Mouse (Mus musculus) adrenal gland, postnatal 25 days (tissue): ENCODE results near the gene Zc3h18. TPM values are rescaled to one million over a fixed set of nuclear protein-coding genes. Genes with fewer than 3 reads are reported as not detected.

Experiments used
- DNase-seq: peaks from one replicate; pipeline ENCODE4 v3.0.0; 2021; ENCODE audit warnings: mixed read lengths
- long read RNA-seq: library from polyadenylated mRNA; stranded (forward); transcript quantifications from one replicate; pipeline ENCODE4 v2.0.0, GENCODE M21; 2021
- total RNA-seq: library from RNA; stranded (reverse); gene quantifications from 2 replicates; pipeline ENCODE4 v1.2.3, GENCODE M21; 2021

Gene Zc3h18
- total RNA-seq = 49.8 and 52.2 TPM in 2 replicates
- long read RNA-seq, full-length matches to known transcripts = 38 of 62 reads
- long read RNA-seq, partial matches to known transcripts = 17 of 62 reads
- long read RNA-seq, other reads (novel, unspliced or antisense) = 7 of 62 reads

DNA sequence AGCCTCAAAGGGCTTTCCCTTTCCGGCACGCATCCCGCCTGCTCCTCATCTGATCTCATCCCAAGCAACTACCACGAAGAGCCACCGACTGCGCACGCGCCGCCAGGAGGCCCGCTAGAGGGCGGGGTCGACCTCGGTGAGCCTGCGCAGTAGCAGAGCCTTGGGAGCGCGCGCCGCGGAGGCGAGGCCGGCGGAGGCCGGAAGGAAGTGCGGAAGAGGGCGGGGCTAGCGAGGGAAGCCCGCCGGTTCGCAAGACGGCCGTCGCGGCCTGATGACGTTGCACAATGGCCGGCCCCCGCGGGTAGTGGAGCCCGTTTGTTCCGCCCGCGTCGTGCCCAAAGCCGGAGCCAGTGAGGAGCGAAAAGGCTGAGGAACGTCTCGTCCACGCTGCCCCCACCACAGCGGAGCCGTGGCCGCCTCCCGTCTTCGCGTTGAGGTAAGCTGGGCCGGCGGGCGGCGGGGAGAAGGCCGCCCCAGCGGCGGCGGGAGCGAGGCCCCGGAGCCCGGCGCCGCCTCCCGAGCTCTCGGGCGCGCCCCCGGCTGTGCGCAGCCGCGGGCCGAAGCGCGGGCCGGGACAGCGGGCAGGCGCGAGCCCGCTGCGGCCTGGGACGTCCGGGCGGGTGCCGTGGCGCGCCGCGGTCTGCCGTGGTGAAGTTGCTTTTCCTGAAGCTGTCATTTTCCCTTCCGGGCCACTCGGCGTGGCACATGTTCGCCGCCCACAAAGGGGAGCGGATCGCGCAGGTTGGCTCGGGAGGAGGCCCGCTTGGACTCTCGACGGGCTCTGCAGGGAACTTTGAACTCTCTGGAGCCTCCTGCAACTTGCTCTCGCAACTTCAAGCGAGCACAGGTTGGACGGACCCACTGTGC, at the start of gene Zc3h18:
TSS of gene Zc3h18 (plus strand) at position 245 of the 867 bp plus-strand sequence.
- DNase-seq = peak; percentile 99

DNA sequence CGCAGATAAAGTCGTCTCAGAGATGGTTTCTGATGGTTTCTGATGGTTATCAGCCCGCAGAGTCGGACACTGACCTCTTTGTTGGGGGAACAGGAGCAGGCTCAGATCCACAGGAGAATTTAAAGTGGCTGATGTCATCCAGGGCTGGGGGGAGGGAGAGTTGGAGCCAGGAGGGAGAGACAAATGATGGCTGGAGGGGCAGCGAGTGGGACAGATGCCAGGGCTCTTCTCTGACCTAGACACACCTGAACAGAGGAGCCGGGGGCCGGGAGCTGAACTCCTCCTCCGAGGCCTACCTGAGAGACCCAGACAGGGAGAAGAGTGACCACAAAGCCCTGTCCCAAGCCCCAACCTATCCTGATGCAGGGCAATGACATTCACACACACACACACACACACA, 47.3 kb upstream of the Zc3h18 start:
- DNase-seq = no peak

DNA sequence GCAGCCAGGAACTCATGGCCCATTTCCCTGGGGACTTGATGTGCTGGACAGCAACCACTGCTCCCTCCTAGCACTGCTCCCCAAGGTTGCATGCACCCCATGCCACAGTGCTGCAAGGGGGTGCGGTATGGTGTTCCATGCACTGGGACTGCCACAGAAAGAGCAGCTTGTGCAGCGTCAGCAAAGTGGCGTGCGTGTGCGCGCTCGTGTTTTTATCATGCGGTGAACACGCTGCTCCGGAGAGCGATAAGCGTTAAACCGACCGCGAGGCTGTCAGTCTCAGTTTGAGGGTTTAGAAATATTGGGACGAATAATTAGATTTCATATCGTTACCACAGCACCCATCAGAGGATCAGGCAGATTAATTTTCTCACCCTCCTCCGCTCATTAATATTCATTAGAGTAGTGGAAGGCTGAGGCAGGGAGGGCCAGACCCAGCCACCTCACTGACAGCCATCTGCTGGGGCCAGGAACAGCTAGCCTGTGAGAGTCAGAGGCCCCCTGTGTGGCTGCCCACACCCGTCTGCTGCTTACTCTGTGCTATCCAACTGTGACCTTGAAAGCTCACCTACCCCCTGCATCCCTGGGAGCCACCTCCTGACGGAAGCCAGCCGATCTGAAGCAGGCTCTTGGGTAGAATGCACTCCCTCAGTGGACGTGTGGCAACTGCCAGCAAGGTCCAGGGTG, 46.7 kb upstream of the Zc3h18 start:
- DNase-seq = no peak

DNA sequence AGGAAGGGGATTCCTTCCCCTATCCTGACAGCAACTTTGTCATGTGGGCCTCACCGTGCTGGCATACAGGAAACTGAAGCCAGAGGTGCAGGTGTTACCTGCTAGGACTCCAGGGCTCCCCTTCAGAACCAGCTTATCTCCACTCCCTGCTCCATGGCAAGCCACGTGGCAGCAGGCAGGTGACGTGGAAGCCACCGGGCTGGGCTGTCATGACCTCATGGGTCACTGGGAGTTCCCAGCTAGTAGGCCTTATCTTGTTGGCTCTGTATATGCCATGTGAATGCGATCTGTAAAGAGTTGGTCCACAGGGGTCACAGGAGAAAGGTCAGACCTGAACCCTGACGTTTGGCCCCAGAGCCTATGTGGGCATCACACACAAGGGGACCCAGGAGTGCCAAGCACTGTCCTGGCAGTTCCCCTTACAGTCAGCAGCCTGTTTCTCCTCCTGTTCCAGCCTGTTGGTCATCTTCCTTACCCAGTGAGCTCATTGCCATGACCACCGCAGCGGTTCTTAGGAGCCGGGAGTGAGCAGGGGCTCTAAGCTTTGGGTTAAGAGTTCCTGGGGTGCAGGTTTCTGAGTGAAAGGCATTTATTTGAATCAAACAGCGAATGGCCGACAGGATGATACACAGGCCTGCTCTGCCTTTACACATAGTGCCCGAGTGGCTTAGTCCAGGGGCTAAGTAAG, 45.8 kb upstream of the Zc3h18 start:
- no peak for DNase-seq

DNA sequence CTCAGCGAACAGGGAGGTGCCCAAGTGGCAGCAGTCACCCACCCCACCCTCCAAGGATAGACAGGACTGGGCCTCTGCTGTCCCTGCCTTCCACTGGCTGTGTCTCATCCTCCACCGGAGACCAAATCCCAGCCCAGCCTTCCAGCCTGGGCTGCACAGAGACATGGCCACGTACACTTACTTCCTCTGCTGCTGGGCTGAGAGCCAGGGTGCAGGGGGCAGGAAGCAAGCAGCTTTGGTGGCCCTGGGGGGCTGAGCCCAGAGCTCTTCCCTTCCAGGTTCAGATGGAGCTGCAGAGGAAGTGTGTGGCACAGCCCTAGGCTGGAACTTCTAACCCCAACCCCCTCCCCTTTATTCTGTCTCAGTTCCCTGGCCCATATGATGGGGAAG, 45.3 kb upstream of the Zc3h18 start:
- peak; percentile 59 for DNase-seq

DNA sequence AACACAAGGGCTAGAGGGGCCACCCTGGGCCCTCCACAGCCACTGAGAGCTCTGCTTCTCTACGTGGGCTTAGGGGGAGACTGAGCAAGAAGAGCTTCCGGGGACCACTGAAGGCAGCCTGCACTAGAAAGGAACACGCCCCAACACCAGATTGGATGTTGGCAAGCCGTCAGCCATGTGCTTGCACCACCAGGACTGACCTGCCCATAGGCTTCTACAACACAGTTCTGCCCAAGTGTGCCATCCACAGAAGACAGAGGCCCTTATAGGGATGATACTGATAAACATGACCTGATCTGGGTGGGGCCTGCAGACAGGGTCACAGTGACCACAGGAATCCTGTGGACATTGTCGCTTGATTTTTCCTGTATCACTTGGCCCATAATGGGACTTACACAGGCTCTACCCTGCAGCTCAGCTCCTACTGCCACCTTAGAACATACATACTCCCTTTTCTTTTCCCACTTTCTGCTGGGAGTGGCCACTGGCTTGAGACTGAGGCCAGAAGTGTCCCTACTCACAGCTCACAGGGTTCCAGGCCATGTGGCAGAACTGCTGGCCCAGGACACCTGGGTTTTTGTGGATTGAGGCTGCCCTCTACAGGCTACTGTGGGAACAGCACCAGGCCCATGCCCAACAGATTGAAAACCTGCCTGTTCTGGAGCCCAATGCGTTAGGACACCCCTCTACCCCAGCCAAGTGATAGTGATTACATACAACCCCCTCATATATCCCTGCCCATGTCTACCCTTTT, 43.5 kb upstream of the Zc3h18 start:
- DNase-seq = peak; percentile 82

DNA sequence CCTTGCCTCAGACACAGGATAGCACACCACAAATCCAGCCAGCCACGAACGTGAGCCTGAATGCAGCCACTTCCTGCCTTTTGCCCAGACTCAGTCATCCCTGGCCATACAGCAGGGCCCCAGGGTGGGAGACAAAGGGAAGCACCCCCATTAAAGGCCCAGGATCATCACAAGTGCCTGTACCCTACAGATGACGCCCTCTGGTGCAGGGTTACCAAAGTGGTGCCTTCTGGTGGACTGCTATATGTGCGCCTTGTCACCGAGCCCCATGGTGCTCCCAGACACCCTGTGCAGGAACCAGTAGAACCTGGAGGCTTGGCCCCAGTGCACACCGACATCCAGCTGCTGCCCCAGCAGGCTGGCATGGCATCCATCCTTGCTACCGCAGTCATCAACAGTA, 42.9 kb upstream of the Zc3h18 start:
- DNase-seq = no peak

DNA sequence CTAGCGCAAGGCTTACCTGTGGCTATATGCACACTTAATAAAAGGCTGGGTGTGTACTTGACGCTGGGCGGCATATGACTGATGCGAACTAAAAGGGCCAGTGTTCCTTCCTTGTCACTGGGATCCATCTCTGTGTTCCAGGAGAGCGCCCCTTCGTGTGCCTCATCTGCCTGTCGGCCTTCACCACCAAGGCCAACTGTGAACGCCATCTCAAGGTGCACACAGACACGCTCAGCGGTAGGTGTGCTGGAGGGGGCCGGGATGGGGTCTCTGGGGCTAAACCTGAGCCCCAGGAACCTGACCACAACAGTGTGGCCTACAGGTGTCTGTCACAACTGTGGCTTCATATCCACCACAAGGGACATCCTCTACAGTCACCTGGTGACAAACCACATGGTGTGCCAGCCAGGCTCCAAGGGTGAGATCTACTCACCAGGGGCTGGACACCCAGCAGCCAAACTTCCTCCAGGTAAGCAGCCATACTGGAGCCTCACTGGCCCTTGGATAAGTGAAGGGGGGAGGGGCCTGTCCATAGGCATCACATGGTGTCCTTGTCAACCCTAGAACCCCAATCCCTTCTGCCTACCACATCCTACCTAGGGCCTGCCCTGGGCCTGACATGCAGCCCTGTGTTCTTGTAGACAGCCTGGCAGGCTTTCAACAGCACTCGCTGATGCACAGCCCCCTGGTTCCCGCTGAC, 41.5 kb upstream of the Zc3h18 start:
- no peak for DNase-seq

DNA sequence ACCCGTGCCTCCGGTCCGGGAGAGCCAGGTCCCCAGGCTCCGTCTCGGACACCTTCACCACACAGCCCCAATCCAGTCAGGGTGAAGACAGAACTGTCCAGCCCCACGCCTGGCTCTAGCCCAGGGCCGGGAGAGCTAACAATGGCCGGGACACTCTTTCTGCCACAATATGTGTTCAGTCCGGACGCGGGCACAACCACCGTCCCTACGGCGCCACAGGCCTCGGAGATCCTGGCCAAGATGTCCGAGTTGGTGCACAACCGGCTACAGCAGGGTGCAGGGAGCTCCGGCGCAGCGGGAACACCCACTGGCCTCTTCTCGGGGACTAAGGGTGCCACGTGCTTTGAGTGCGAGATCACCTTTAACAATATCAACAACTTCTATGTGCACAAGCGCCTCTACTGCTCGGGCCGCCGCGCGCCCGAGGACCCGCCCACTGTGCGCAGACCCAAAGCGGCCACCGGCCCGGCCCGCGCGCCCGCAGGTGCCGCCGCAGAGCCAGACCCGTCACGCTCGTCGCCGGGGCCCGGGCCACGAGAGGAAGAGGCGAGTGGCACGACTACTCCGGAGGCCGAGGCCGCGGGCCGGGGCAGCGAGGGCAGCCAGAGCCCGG, 40.7 kb upstream of the Zc3h18 start:
- DNase-seq = peak; percentile 38

DNA sequence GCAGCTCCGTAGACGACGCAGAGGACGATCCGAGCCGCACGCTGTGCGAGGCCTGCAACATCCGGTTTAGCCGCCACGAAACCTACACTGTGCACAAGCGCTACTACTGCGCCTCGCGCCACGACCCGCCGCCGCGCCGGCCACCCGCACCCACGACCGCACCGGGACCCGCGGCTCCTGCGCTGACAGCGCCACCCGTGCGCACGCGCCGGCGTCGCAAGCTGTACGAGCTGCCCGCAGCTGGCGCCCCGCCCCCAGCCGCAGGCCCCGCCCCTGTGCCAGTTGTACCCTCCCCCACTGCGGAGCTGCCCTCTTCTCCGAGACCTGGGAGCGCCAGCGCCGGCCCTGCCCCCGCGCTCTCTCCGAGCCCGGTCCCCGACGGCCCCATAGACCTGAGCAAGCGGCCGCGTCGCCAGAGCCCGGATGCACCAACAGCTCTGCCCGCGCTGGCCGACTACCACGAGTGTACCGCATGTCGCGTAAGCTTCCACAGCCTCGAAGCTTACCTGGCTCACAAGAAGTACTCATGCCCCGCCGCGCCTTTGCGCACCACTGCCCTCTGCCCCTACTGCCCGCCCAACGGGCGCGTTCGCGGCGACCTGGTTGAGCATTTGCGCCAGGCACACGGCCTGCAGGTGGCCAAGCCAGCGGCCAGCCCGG, 40.0 kb upstream of the Zc3h18 start:
- DNase-seq = peak; percentile 70

DNA sequence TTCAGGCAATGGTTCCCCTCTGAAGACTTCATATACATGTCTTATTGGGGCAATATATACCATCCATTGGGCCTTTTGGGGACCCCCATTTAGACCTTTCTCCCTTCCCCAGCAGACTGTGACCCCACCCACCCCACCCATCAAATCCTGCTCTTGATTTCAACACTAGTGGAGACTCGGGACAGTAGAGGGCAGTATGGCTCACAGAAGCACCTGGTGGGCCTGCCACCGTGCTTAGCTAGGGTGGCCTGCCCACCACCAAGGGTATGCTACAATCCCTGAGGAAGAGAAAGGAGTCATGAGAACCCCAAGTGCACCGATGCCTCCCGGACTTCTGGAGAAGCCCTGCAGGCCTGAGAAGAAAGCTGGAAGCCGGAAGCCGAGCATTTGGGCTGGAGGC, 37.6 kb upstream of the Zc3h18 start:
- DNase-seq = no peak

DNA sequence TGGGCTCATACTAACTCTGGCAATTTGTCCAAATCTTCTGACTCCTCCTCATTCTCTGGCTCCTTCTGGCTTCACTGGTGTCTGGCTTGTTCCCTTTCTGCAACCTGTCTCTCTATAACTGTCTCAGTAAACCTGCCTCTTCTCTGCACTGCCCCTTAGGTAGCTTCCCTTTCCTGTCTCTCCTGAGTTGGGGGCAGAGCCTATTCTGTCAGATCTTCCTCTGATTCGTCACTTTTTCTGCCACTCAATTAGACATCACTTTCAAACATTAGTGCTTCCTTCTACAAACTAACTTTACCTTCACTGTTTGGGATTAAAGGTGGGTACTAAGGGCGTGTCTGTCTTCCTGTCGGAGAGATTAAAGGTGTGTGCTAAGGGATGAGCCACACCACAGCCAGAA, 35.6 kb upstream of the Zc3h18 start:
- DNase-seq = no peak

DNA sequence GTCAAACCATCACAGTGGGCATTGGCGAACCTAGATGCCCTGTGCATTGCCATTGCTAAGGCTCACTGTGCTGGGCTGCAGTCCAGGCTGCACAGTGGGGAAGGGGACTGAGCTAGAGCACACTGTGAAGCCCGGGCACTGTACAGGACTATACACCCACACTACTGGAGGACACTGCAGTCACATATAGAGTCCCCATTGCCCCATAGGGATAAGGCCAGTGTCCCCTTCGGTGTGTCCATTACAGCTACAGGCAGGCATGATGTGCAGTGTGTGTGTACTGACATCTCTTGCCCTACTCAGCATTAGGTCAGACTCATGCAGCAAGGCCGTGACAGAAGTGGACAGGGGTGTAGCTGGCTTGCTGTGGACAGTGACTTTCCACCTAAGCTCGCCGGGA, 34.6 kb upstream of the Zc3h18 start:
- no peak for DNase-seq

DNA sequence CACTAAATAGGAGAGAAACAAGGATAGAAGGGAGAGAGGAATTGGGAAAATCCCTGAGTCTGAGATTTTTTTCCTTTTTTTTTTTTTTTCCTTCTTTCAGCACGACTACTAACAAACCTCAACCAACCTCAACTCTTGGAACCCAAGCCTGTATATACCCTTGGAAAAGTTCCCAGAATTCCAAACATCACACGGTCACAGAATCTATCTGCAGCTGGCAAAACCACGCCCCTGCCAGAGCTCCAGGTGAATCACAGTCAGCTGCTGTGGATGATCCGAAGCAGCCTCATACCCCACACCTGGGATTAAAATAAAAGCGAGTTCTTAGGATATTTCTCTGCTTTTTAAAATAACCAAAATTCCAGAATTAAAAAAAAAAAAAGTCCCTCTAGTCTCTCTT, 34.0 kb upstream of the Zc3h18 start:
- no peak for DNase-seq

DNA sequence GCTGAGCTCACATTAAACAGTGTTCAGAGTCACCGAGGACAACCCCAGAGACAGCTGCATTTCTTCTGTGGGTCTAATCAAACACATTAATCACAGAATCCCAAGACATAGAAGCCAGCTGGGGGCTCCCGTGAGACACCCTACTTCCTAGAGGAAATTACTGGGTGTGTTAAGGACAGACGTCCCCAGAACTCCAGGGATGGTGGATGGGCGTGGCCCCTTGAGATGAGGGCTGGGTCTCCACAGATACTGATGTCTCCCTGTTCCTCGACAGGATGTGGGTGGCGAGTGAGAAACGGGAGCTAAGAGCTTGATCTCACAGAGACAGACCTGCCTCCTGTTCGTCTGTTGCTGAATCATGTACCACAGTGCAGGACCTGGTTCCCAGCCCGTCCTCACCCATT, 33.6 kb upstream of the Zc3h18 start:
- no peak for DNase-seq

DNA sequence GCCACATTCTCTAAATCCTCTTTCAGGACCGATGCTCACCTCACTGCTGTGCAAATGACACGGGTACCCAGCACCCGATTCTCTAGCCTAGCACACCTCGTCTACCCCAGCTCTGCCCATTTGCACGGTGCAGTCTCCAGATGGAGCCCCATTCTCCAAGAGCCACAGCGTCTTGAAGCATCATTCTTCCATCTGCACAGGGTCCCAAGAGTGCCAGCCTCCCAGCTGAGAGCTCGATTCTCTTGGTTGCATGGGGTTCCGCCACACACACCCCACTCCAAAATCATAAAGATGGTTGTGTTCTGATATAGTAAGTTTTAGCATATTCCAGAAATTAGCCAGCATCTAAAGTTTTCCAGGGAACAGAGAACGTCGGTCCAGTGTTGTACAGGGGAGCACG, 33.1 kb upstream of the Zc3h18 start:
- DNase-seq = no peak

DNA sequence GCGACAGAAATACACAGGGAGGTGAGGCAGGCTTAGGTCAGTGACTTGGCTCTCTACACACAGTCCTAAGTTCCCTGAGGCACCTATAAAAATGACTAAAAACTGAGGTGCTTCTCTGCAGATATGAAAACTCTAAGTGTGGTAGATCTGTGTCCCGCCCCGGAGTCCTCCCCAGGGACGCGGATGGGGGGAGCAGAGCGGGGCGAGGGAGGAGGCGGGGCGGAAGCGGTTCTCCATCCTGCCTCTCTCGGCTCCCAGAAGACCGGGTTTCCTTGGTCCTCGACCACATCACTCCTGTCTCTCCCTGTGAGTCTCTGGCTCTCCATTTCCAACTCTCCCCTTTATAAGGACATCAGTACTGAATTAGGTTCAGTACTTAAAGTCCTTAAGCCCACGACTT, 32.7 kb upstream of the Zc3h18 start:
- no peak for DNase-seq

DNA sequence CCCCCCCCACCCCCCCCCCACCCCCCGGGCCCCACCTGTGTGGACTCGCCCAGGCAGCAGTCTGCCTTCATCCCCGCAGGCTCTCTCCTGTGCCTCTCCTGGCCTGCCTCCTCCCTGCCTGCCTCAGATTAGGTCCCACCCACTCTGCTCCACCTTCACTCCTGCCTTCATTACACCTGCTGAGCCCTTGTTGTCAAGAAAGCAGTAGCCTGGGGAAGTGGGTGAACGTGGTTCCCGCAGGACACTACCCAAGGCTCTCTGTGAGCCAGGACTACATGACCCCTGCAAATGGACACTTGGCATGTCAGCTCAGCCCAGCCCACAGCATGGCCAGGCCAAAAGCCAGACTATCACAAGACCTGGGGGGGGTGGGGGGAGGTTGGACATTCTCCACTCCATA, 32.2 kb upstream of the Zc3h18 start:
- no peak for DNase-seq

DNA sequence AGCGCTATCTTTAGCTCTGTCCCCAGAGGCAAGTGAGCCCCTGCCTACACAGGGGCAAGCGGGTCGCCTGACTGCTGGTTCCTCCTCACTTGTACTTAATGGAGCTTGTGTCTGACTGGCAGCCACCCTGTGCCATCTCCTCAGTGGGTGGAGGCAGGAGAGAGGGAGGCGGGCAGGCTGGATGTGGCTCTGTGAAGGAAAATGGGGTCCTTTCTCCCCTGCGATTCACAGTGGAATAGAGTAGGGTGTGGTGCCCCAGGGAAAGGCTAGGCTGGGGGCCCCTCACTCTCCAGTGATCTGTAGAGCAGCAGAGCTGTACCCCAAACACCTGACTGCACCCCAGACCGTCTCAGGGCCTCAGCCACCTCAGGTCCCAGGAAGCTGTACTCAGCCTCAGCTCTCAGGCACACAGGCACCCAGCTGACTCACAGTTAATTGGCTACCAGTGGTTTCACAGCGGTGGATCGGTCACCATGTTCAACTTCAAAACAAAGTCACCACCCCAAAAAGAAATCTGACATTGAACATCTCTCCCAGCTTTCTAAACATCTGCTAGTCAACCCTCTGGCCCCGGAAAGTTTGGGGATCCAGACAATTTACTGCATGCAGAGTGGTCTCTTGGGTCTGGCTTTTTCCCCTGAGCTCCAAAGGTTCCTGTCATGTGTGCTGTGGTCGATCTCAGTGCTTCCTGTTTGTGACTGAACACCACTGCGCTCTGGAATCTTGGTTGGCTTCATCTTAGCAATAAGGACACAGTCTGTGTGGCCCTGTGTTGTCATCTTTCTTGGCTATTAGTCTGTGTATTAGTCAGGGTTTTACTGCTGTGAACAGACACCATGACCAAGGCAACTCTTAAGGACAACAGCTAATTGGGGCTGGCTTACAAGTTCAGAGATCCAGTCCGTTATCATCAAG, 31.0 kb upstream of the Zc3h18 start:
- no peak for DNase-seq
